Comparison of ENCODE assay signal across 7 mouse cellular contexts in the genomic region with DNA sequence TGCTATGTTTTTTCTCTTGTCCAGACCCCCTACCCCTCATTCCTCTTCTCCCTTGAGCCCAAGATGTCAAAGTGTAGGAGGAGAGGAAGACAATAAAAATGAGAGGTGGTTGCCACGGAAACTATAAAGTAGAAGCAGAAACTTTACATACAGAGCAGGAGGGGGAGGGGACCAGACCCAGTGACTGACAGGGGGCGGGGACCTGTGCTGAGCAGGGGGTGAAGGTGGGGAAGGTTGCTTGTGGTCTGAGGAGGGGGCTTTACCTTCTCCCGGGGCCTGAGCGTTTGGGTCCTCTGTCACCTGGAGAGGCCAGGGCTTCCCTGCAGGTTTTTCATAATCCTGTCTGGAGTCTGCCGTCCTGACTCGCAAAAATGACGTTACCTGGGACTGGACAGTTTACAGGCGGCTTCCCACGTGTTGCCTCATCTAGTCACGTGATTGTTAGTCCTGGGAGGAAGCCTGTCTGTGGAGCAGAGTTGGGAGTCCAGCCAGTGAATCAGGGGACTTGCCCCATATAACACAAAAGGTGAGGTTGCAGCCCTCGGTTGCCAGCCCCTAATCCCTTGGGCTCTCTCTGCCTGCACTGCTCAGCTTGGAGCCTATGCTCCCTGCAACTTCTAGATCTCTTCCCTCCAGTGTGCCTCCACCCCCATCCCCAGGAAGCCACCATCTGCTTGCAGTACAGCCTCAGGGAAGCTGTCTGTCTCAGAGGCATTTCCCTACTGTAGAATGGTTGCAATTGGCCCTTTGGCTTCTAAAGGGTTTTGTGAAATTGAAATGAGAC. TPM values are rescaled to one million over a fixed set of nuclear protein-coding genes. Genes with fewer than 3 reads are reported as not detected.
A peak's percentile ranks its signal among the peaks of the same experiment; 100 is the strongest.
DNase-seq lines count a peak whose midpoint lies in the region; ATAC-seq and TF ChIP-seq lines count a peak whose summit lies in the region.

No protein-coding gene starts in this region.

- H3K4me1 ChIP-seq in E14TG2a.4 (replicated peaks; ENCODE audit: low read depth, low read length) (peaks cover 92% of the 10 kb centered on the region), MEL (ENCODE audit: control insufficient read depth in 1 of 2, insufficient read depth in 2 of 2, low read length in 2 of 2) (no peaks in the 10 kb centered on the region)
- peaks cover 61% of the 10 kb centered on the region for H3K4me1 ChIP-seq in forebrain, embryonic 12.5 days
- peaks cover 49% of the 10 kb centered on the region for H3K4me1 ChIP-seq in midbrain, embryonic 12.5 days

- H3K27ac ChIP-seq in MEL (ENCODE audit: control insufficient read depth, low read depth, low read length): no peak overlapping the region
- H3K27ac ChIP-seq in forebrain, embryonic 12.5 days: peak overlapping the region; percentile 42; the same call in 1 of the 2 replicates
- H3K27ac ChIP-seq in layer of hippocampus, adult 2 months: peak overlapping the region; percentile 72
- H3K27ac ChIP-seq in midbrain, embryonic 12.5 days (replicated peaks): no peak overlapping the region

- 6% methylated on average over 11 of the region's 11 CpGs for WGBS in forebrain, embryonic 12.5 days
- WGBS in midbrain, embryonic 12.5 days: 5% methylated on average over 11 of the region's 11 CpGs

- H3K79me2 ChIP-seq in MEL (ENCODE audit: control insufficient read depth, insufficient read depth, low read length, poor library complexity): no peaks in the 10 kb centered on the region

- no peak for TF ChIP-seq EP300 in MEL (IDR thresholded peaks at IDR 0.05; ENCODE audit: low read depth in 1 of 2, low read length in 2 of 2)

- TF ChIP-seq CTCF in E14TG2a.4 (conservative IDR thresholded peaks at IDR 0.05; ENCODE audit: low read length) (no peak), MEL (IDR thresholded peaks at IDR 0.05 in 2 of 3, conservative IDR thresholded peaks at IDR 0.05 in 1 of 3; ENCODE audit: control insufficient read depth in 1 of 3, insufficient read depth in 1 of 3, low read depth in 2 of 3, low read length in 3 of 3, poor library complexity in 1 of 3, severe bottlenecking in 1 of 3) (no peak)
- TF ChIP-seq CTCF in layer of hippocampus, adult 2 months (conservative IDR thresholded peaks at IDR 0.05): no peak

- H3K4me3 ChIP-seq in E14TG2a.4 (replicated peaks; ENCODE audit: low read length) (peak overlapping the region; percentile 68), MEL (ENCODE audit: control insufficient read depth in 1 of 2, insufficient read depth in 1 of 2, low read depth in 2 of 2, low read length in 2 of 2) (no peak overlapping the region)
- H3K4me3 ChIP-seq in forebrain, embryonic 12.5 days (replicated peaks): no peak overlapping the region
- no peak overlapping the region for H3K4me3 ChIP-seq in layer of hippocampus, adult 2 months
- no peak overlapping the region for H3K4me3 ChIP-seq in midbrain, embryonic 12.5 days

- H3K27me3 ChIP-seq in E14TG2a.4 (ENCODE audit: insufficient read depth, low read length) (no peaks in the 10 kb centered on the region), MEL (ENCODE audit: control insufficient read depth in 1 of 2, insufficient read depth in 2 of 2, low read length in 2 of 2) (peaks cover 4 to 8% of the 10 kb centered on the region in 2 experiments; a peak in 2 of 4 replicates)
- 0 out of 2 replicates have a peak, but pooled peaks cover 8% of the 10 kb centered on the region for H3K27me3 ChIP-seq in forebrain, embryonic 12.5 days
- peaks cover 20% of the 10 kb centered on the region for H3K27me3 ChIP-seq in midbrain, embryonic 12.5 days

- ATAC-seq in forebrain, embryonic 12.5 days (ENCODE audit: low FRiP score): peak; percentile 47
- peak; percentile 44; the same call in 1 of the 2 replicates for ATAC-seq in midbrain, embryonic 12.5 days (ENCODE audit: low FRiP score, low read depth)
- ATAC-seq in megakaryocyte-erythroid progenitor cell, adult 5-6 weeks (replicated peaks; ENCODE audit: low FRiP score, low TSS enrichment, poor library complexity, severe bottlenecking): no peak

- TF ChIP-seq POLR2A in MEL (IDR thresholded peaks at IDR 0.05; ENCODE audit: control insufficient read depth in 1 of 2, insufficient read depth in 1 of 2, low read depth in 1 of 2, low read length in 2 of 2, poor library complexity in 1 of 2): no peak

- no peak for TF ChIP-seq RAD21 in MEL (IDR thresholded peaks at IDR 0.05; ENCODE audit: low read depth, low read length)

- DNase-seq in MEL (ENCODE audit: low read depth, low spot score): no peak
- DNase-seq in layer of hippocampus, adult 2 months (ENCODE audit: low spot score in 2 of 2): peak; percentile 60 to 79
- DNase-seq in thymus, postnatal 4 days: no peak

- H3K4me2 ChIP-seq in forebrain, embryonic 12.5 days: peak overlapping the region; percentile 31
- peak overlapping the region; percentile 26 for H3K4me2 ChIP-seq in midbrain, embryonic 12.5 days (replicated peaks)

- no peak overlapping the region for H3K9ac ChIP-seq in MEL (ENCODE audit: control insufficient read depth, low read depth, low read length, poor library complexity, severe bottlenecking)
- H3K9ac ChIP-seq in forebrain, embryonic 12.5 days: no peak overlapping the region
- no peak overlapping the region for H3K9ac ChIP-seq in midbrain, embryonic 12.5 days (replicated peaks)

- H3K36me3 ChIP-seq in E14TG2a.4 (ENCODE audit: insufficient read depth, low read length): no peaks in the 10 kb centered on the region
- no peaks in the 10 kb centered on the region for H3K36me3 ChIP-seq in MEL (ENCODE audit: control insufficient read depth in 1 of 2, insufficient read depth in 2 of 2, low read length in 2 of 2)
- H3K36me3 ChIP-seq in forebrain, embryonic 12.5 days (replicated peaks): no peaks in the 10 kb centered on the region
- H3K36me3 ChIP-seq in midbrain, embryonic 12.5 days: no peaks in the 10 kb centered on the region

- H3K9me3 ChIP-seq in E14TG2a.4 (ENCODE audit: low read length) (no peaks in the 10 kb centered on the region), MEL (replicated peaks; ENCODE audit: insufficient read depth, low read length) (no peaks in the 10 kb centered on the region)
- H3K9me3 ChIP-seq in forebrain, embryonic 12.5 days: no peaks in the 10 kb centered on the region
- no peaks in the 10 kb centered on the region for H3K9me3 ChIP-seq in midbrain, embryonic 12.5 days

TF ChIP-seq in MEL, 35 proteins besides CTCF, POLR2A, EP300 and RAD21:
- TF ChIP-seq USF1 (IDR thresholded peaks at IDR 0.05; ENCODE audit: low read depth, low read length): peak; percentile 65; the same call in 1 of the 2 replicates
- TF ChIP-seq E2F4 (IDR thresholded peaks at IDR 0.05; ENCODE audit: borderline replicate concordance, low read depth, low read length): no peak

RNA-seq across cellular contexts. Expression of a gene that starts 52.3 kb away (rescaled TPM):
- 2.5 and 4.0 TPM in 2 replicates for total RNA-seq in MEL (2012; rRNA removed)
- 1 to 10 TPM in 1 of 2 experiments, not detected in 1; 9.9 TPM for polyA plus RNA-seq in MEL (2012; ENCODE audit: insufficient read depth in 1 of 2, insufficient read length in 2 of 2, low read depth in 1 of 2, low replicate concordance in 2 of 2, missing spikeins in 1 of 2)
- polyA plus RNA-seq in forebrain, embryonic 12.5 days (2016; fragmentation: Nextera tagmentation; extraction: Ambion mirVana): 36.8 and 56.9 TPM in 2 replicates
- total RNA-seq in layer of hippocampus, adult 2 months (2021): 100 to 1,000 TPM in 1 of 2 experiments, 10 to 100 TPM in 1; 96.3 to 103 TPM
- 47.9 and 48.3 TPM in 2 replicates for polyA plus RNA-seq in midbrain, embryonic 12.5 days (2016; fragmentation: Nextera tagmentation; extraction: Ambion mirVana)
- 3.2 and 5.9 TPM in 2 replicates for total RNA-seq in megakaryocyte-erythroid progenitor cell, adult 5-6 weeks (2014; fragmentation: Nextera tagmentation)
- 3.2 TPM in 2 replicates for total RNA-seq in megakaryocyte-erythroid progenitor cell, adult 5-6 weeks (2017)

Comparison
In these comparisons a context has a peak if more than half of its experiments do, and no peak if none do; other contexts are left out.
1. DNase-seq: peak in layer of hippocampus, adult 2 months (2 of 2); none in MEL (single experiment) and thymus, postnatal 4 days (single experiment).
2. H3K27ac ChIP-seq: peak in forebrain, embryonic 12.5 days (single experiment) and layer of hippocampus, adult 2 months (single experiment); none in MEL (single experiment) and midbrain, embryonic 12.5 days (single experiment).
3. RNA of a gene that starts 52.3 kb away (total RNA-seq): 96.3 to 103 TPM in layer of hippocampus, adult 2 months; 3.2 to 5.9 TPM in megakaryocyte-erythroid progenitor cell, adult 5-6 weeks and 2.5 to 4.0 TPM in MEL; every median in the first group is over 10 times any median in the second.